Mouse (Mus musculus): ENCODE results near the gene Ezh1. TPM values are rescaled to one million over a fixed set of nuclear protein-coding genes. Genes with fewer than 3 reads are reported as not detected.

Ezh1 gene
- 10 to 100 TPM; 24.0 to 27.5 TPM for total RNA-seq (2021)
- long read RNA-seq, experiment 1, full-length matches to known transcripts = 12 of 39 reads
- long read RNA-seq, experiment 1, partial matches to known transcripts = 14 of 39 reads
- long read RNA-seq, experiment 1, other reads (novel, unspliced or antisense) = 13 of 39 reads
- long read RNA-seq, experiment 2, full-length matches to known transcripts = 9 of 29 reads
- long read RNA-seq, experiment 2, partial matches to known transcripts = 14 of 29 reads
- long read RNA-seq, experiment 2, other reads (novel, unspliced or antisense) = 6 of 29 reads

DNA sequence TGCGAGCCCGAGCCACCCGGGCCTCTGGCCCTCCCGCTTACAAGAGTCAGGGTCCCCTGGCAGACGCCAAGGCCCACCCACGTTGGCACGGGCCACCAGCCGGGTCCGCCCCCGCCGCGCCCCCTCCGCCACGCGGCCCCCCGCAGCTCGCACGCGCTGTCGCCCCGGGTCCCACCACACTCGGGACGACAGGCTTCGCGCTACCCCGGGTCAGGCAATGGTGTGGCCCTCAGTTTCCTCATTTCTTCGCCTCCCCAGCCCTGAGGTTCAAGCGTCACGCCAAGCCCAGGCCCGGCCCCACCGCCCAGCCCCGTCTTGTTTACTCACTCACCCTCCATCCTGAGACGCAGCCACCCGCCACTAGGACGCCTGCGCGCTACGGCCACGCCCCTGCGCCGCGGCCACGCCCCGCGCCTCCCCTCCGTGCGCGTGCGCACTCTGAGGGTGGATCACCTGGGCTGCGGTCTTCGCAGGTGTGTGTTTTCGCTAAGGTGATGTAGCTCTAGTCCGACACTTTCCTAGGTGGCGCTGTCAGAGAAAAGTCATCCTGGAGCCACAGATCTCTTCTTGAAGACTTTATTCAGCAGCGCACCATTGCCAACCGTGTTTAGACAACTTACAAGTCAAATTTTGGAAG, at the start of gene Ezh1:
TSS of gene Ezh1 (minus strand) at position 399 of the 637 bp plus-strand sequence.
- peak; percentile 92 to 93 for DNase-seq
- intact Hi-C loops (cut with DNase I) = no loop called here

DNA sequence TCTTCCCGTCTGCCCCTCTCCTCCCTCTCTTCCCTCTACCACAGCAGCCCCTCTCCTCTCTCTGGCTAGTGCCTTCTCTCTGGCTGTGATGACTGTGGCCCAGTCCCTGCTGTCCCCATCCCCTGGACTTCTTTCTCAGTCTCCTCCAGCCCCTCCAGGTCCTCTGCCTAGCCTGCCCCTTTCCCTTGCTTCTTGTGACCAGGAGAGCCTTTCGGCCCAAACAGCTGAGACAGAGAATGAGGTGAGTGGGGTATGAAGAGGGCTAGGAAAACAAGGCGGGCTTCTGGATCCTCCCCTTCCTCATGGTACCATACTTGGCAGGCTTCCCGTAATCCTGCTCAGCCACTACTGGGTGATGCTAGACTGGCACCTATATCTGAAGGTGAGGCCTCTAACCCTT, 49.0 kb upstream of the Ezh1 start:
- intact Hi-C loops (cut with DNase I) = no loop called here
- no peak for DNase-seq

DNA sequence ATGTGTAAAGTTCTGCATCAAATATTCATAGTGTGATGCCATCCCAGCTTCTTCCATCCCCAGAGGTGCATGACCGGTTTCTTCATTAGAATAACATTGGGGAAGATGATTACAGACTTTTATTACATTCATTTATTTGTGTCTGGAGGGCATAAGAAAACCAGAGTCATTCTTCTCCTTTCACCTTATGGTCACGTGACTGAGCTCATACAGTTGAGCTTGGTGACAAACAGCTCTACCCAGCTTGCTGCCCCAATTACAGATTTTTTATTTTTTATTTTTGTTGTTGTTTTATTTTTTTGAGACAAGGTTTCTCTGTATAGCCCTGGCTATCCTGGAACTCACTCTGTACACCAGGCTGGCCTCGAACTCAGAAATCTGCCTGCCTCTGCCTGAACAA, 46.2 kb upstream of the Ezh1 start:
- no peak for DNase-seq
- intact Hi-C loops (cut with DNase I) = no loop called here

DNA sequence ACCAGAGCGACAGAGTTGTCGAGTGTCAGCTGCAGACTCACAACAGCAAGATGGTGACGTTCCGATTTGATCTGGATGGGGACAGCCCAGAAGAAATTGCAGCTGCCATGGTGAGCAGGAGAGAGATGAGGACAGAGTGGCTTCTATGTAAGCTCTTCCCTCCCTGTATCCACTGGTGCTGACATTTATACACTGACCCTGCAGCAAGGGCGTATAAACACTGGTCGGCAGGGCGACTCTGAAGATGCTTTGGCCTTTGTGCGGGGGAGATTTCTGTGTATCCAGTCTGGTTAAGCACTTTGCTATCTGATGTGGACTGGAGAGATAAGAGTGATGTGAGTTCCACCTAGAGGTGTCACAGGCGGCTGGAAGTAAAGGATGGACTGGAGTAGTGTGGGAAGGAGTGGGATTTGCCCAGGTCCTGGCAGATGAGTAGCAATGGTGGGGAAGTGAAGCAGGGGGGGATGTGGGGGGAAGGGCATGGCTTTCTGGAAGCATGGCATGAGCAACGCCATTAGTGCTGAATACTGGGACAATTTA, 43.4 kb upstream of the Ezh1 start:
- intact Hi-C loops (cut with DNase I) = no loop called here
- no peak for DNase-seq

DNA sequence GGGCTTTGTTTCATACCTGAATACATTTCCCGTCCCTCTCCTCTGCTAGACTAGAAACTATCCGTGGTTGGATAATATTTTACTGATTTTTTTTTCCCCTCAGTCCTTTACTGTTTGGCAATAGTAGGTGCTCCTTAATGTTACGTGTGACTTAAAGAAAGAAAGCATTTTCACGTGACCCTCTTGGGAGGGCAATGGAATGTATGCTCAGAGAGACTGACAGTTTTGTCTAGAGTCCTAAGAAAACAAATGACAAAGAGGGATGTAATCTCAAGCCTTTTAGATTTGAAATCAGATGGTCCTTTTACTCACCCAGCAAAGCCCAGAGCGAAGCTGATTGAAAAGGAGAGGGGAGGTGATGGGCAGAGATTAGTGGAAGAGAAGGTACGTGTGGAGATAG, 39.6 kb upstream of the Ezh1 start:
- intact Hi-C loops (cut with DNase I) = no loop called here
- DNase-seq = no peak

DNA sequence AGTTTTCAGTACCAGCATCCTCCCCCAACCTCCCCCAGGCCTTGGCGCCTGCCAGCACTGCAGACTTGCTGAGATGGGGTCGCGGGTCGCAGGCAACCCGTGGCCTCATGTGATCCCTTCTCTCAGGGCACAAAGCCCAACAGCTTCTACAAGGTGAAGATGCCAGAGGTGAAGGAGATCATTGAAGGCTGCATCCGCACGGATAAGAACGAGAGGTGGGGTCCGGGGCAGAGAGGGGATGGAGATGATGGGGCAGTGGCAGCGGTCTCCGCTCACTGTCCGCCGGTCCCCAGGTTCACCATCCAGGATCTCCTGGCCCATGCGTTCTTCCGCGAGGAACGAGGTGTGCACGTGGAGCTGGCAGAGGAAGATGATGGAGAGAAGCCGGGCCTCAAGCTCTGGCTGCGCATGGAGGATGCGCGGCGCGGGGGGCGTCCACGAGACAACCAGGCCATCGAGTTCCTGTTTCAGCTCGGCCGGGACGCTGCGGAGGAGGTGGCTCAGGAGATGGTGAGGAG, 38.8 kb upstream of the Ezh1 start:
- intact Hi-C loops (cut with DNase I) = no loop called here
- no peak for DNase-seq

DNA sequence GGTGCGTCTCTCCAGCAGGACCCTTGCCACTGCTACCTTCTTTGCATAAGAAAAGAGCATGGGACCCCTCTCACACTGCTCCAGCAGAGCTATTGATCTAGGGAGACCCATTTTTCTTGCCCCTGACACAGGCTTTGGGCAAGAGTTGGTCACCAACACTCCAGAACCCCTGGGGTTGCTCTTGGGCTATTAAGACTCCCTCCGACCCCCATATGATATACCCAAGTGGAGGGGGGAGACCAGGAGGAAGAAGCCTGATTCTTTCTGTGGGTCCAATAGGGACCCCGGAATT, 37.7 kb upstream of the Ezh1 start:
- intact Hi-C loops (cut with DNase I) = no loop called here
- DNase-seq = no peak

DNA sequence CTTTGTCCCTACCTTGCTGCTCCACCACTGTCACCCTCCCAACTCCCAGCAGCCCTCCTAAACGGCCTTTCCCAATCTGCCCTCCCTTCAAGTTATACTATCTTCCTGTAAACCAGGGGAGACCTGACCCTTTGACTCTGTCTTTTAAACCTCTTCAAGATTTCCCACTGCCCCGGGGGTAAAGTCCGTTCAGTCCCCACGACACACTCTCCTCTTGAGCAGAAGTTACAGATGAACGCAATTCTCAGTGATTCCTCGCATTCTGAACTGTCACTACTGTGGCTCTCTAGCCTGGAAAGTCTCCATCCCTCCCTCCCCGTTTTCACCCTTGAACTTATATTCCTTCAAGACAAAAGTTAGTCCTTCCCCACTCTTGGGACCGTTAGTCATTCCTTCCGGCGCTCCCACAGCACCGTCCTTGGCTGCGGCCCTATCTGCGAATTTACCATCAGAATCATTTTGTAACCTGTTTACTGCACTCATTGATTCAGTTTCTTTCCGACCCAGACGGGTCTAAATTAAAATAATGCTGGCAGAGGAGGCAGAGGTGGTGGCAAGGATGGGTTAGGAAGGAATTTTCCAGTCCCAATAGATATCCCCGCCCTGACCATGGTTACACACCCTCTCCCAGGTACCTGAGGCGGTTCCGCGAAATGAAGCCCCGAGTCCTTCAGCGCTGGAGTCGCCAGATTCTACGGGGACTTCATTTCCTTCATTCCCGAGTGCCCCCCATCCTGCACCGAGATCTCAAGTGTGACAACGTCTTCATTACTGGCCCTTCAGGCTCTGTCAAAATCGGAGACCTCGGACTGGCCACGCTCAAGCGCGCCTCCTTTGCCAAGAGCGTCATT, 37.1 kb upstream of the Ezh1 start:
- DNase-seq = no peak
- intact Hi-C loops (cut with DNase I) = no loop called here

DNA sequence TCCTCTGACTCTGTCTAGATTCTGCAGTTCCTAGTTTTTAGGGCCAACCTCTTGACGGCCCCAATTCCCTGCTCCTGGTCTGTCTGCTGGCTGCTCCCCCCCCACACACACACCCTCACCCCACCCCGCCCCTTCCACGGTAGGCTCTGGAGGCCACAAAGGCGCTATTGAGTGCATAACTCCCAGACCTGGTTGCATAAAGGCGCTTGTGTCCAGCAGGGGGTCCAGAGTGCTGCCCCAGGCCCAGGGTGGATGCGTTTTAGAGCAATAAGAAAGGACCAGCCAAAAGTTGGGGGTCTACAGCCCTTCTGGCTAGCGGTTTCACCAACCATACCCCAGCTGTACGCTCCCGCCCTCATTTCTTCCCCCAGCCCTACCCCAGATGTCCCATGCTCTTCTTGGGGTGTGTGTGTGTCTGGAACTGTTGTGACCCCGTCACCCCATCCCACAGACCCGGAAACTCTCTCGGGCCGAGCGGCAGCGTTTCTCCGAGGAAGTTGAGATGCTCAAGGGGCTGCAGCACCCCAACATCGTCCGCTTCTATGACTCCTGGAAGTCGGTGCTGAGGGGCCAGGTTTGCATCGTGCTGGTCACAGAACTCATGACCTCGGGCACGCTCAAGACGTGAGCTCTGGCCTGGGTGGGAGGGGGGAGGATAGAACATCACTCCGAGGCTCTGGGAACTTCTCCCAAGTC, 36.2 kb upstream of the Ezh1 start:
- intact Hi-C loops (cut with DNase I) = no loop called here
- DNase-seq = no peak

DNA sequence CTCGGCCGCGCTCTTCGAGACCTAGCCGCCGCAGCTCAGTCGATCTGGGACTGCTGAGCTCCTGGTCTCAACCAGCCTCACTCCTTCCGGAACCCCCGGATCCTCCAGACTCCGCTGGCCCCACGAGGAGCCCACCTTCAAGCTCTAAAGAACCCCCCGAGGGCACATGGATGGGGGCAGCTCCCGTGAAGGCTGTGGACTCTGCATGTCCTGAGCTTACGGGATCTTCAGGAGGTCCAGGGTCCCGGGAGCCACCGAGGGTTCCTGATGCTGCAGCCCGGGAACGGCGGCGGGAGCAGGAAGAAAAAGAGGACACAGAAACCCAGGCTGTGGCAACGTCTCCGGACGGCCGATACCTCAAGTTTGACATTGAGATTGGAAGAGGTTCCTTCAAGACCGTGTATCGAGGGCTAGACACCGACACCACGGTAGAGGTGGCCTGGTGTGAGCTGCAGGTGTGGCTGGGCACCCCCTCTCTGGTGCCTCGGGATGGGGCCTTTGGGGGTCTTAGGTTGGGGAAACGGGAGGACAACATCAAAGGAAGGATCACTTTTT, 34.6 kb upstream of the Ezh1 start:
- intact Hi-C loops (cut with DNase I) = loop anchor here (2.0 kb wide), 1 partner anchor 40 kb away; no protein-coding TSS in a partner anchor
- peak in 1 of 2 experiments; percentile 32 for DNase-seq

DNA sequence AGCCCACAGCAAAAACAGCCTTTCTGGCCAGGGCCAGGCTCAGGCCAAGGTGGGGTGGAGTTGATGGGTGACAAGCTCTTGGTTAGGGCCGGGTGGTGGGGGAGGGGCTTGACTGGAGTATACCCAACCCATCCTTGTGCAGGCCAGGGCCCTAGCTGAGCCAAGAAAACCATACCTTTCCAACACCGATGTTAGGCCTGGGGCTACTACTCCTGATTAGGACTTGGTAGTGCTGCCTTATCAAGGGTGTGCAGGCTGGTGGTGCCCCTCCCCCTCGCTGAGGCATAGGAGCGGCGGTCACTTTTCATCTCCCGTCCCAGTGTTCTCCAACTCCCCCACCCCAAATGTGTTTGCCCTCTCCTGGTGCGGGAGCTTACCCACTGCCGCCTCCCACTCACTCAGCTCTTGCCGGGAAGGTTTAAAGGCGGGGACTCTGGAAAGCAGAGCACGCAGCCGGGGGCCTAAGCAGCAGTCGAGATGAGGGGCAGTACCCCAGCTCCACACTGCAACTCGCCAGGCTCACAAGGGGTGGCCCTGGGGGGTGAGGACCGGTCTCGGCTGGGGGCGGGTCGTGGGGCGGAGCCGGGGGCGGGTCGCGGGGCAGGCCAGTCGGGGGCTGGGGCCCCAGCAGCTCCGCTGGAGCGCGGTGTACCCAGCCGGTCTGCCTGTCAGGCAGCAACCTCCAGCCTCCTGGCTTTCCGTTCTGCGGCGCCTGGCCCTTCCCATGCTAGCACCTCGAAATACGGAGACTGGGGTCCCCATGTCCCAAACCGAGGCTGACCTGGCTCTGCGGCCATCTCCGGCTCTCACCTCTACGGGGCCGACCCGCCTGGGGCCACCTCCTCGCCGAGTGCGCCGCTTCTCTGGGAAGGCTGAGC, 33.9 kb upstream of the Ezh1 start, which contains the start of gene Wnk4:
TSS of gene Wnk4 (plus strand) at position 620 of the 878 bp plus-strand sequence.
- intact Hi-C loops (cut with DNase I) = loop anchor here (2.0 kb wide), 1 partner anchor 41 kb away; no protein-coding TSS in a partner anchor
- peak; percentile 72 to 80 for DNase-seq

DNA sequence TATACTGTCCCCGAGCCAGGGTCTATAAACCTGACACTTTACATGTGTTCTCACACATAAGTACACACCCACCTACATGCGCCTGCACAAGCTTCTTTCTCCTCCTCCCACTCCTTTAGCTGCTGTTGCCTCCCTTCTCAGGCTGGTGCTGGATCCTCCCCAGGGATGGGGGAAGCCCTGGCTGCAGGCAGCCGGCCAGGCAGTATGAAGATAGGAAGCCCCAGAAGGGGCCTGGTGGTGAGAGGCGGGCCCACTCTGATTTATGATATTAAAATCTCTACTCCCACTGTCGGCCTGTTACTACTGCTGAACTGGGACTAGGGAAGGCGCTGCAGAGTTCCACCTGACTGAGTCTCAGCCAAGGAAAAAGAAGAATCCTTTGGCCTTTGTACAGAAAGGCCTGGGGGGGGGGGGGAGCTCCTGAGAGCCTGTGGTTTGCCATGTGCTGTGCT, 33.0 kb upstream of the Ezh1 start:
- peak in 1 of 2 experiments; percentile 60 for DNase-seq
- intact Hi-C loops (cut with DNase I) = no loop called here

DNA sequence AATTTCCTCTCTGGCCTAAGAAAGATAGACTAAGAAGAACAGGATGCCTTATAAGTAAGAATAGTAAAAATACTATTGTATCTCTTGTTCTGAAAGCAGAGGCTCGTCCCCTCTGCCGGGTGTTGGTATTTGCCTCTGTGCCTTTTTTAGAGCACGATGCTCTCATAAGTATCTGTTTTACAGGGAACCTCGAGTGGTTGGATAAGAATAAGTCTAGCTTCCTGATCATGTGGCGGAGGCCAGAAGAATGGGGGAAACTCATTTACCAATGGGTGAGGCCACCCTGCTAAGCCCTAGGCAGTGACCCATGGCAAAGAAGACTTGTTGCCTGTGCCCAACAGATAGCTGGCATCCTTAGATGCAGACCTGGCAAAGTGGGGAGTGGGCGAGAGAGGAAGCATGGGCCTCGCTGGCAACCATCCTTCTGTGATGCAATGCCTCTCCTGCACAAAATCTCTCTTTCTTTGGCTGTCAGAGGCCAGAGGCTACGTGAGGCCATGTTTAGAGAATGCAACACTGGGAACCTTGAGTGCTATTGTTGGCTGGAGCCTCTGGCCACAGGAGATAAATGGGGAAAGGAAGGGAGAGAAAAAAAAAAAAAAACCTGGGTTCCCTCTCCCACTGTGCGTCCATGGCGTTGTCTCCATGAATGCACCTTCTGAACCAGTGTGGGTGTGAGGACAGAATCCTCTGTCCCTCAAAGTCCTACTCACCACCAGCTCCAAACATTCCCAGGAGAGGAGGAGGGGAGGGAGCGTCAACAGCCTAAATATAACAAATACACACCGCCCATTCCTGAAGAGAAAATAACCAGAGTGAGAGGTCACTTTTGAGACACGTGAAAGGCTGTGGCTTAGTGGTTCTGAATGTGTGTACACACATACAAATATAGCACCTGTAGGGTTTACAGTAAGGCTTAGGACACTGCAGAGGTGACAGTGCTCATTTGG, 29.8 kb upstream of the Ezh1 start:
- DNase-seq = peak in 1 of 2 experiments; percentile 51
- intact Hi-C loops (cut with DNase I) = no loop called here

DNA sequence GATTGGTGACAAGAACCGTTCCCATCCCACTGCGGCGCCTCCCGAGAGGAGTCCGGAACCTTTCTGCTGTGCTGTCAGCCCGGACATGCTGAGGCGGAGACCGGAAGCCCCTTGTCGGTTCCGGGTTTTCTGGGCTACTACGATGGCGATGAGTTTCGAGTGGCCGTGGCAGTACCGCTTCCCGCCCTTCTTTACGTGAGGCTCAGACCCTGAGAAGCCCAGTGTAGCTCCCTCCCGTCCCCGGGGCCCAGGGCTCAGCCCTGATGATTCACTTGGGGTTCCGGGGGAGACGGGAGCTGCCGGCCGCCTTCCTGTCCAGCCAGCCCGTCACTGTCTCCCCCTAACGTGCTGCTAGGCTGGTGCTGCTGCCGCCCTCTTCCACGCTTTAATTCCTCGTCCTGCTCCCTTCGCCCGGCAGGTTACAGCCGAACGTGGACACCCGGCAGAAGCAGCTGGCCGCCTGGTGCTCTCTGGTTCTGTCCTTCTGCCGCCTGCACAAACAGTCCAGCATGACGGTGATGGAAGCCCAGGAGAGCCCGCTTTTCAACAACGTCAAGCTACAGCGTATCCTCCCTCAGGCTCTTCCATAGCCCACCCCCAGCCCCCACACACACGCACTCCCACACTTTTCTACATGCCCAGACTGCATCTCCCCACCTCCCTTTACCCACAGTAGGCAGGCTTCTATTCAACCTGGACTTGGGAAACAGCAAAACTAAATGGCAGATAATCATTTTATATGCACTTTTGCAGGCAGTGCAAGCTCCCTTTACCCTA, 27.5 kb upstream of the Ezh1 start, which contains the start of gene Vps25:
TSS of gene Vps25 (plus strand) at position 95 of the 777 bp plus-strand sequence.
- DNase-seq = peak; percentile 84 to 90
- intact Hi-C loops (cut with DNase I) = no loop called here

DNA sequence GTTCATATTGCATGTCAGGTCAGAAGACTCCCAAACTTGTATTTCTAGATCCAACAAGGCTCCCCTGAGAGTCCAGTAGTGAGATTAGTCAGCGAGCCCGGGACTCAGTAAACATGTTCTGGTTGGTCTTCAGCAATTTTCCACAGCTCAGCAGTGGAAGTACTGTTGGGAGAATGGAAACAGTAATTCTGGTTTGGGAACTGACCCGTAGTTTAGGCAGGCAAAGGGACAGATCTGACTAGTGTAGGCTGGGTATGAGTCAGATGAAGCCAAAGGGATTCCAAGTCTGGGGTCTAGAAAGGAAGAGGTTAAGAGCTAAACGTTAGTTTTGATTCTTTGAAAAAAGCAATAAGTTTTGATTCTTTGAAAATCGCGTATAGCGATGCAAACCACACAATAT, 26.7 kb upstream of the Ezh1 start:
- DNase-seq = peak in 1 of 2 experiments; percentile 14
- intact Hi-C loops (cut with DNase I) = no loop called here

DNA sequence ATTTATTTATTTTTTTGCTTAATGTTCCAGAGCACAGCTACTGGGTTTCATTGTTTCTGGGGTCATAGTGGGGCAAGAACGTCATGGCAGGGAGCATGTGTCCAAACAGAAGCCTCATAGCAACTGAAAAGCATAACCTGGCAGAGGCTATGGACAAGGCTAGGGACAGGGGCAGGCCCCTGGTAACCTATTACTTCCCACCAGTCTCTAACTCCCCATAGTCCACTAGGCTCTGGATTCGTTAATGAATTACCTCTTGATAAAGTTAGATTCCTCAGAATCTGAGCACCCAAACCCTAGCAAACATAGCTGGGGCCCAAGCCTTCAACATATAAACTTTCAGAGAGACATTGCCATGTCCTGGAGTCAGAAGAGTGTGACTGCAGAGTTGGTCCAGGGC, 24.8 kb upstream of the Ezh1 start:
- no peak for DNase-seq
- intact Hi-C loops (cut with DNase I) = no loop called here

All from heart, postnatal 14 days (tissue).